Mouse (Mus musculus) intestine, embryonic 15.5 days (tissue): ENCODE measurements at regions not wholly inside any gene's neighbourhood (a gene's known extent, or its start where the extent isn't known, plus 50 kb on each side); places are given as distances from the start of the nearest gene placed in this dataset.

Experiments
- ATAC-seq: fragments of 200-750 bp; cut with Nextera tagmentation; 2 replicates; pipeline ENCODE4 v1.8.0; 2017; ENCODE audit warnings: moderate TSS enrichment, moderate library complexity
- H3K27ac ChIP-seq: fragments of 300-500 bp; sonication (generic); 2 replicates; pipeline ENCODE4 v1.5.1; 2015; ENCODE audit warnings: mild to moderate bottlenecking, inconsistent platforms
- H3K27me3 ChIP-seq: fragments of 300-500 bp; sonication (generic); replicated peaks from 2 replicates; pipeline ENCODE4 v1.6.1; 2015; ENCODE audit warnings: inconsistent platforms
- H3K36me3 ChIP-seq: fragments of 300-500 bp; sonication (generic); 2 replicates; pipeline ENCODE4 v1.6.1; 2015; ENCODE audit warnings: inconsistent platforms
- H3K4me1 ChIP-seq: fragments of 300-500 bp; sonication (generic); replicated peaks from 2 replicates; pipeline ENCODE4 v1.6.1; 2015; ENCODE audit warnings: inconsistent platforms
- H3K4me2 ChIP-seq: fragments of 300-500 bp; sonication (generic); replicated peaks from 2 replicates; pipeline ENCODE4 v1.6.1; 2015; ENCODE audit warnings: mild to moderate bottlenecking, inconsistent platforms
- H3K4me3 ChIP-seq: fragments of 300-500 bp; sonication (generic); replicated peaks from 2 replicates; pipeline ENCODE4 v1.5.1; 2015; ENCODE audit warnings: inconsistent platforms
- H3K9ac ChIP-seq: fragments of 300-500 bp; sonication (generic); 2 replicates; pipeline ENCODE4 v1.6.1; 2015; ENCODE audit warnings: inconsistent platforms
- H3K9me3 ChIP-seq: fragments of 300-500 bp; sonication (generic); 2 replicates; pipeline ENCODE4 v1.6.1; 2016; ENCODE audit warnings: inconsistent platforms
- WGBS: fragments of 180-500 bp; shearing (Covaris S2); methylation state at CpG from one replicate; pipeline ENCODE4 v1.1.7; 2015; 5-methylcytosine and 5-hydroxymethylcytosine counted together

DNA sequence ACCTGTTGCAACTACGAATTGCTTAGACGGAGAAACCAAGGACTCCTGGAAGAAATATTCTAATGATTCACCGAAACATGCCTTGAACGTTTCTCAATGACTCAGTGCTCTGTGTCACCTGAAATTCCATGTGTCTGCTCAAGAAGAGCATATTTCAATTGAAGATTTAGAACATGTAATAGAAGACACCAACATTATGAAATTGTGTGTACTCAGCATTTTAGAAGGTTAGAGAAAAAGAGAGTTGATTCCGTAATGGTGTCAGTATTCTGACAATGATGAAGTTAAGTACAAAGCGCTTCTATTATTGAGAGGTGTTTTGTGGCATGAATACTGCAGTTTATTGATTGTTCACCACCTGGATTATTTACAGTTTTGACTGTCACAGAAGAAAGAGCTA, 159.1 kb upstream of the Gap43 start:
- WGBS = 92% methylated on average over 6 of the region's 6 CpGs

DNA sequence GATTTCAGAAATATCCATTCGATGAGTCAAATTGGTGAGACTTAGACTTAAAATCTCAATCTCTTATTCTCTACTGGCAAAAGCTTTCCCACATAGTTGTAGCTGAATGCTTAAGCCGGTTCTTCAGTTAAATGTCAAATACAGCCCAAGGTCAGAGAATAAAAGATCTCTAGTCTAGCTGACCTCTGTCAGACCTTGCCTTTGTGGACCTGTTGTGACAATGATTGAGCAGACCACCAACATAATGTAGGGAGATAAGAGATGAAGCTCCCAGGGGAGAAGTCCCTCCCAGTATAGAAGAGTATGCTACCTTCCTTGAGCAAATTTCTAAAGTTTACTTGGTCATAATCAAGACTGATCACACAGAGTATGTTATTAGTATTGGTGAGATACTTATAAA, 157.9 kb upstream of the Gap43 start:
- no peak for ATAC-seq
- no peak overlapping the region for H3K4me3 ChIP-seq
- 77% methylated on average over 2 of the region's 2 CpGs for WGBS
- H3K9me3 ChIP-seq = no peaks in the 10 kb centered on the region
- H3K4me1 ChIP-seq = no peaks in the 10 kb centered on the region
- H3K9ac ChIP-seq = no peak overlapping the region
- H3K4me2 ChIP-seq = no peak overlapping the region
- H3K36me3 ChIP-seq = no peaks in the 10 kb centered on the region
- no peaks in the 10 kb centered on the region for H3K27me3 ChIP-seq
- no peak overlapping the region for H3K27ac ChIP-seq

More for the DNA sequence above, 159.1 kb upstream of the Gap43 start:
- ATAC-seq = no peak
- Histone ChIP-seq H3K9me3 (no peaks in the 10 kb centered on the region), H3K36me3 (no peaks in the 10 kb centered on the region), H3K27me3 (no peaks in the 10 kb centered on the region), H3K27ac (no peak overlapping the region), H3K9ac (no peak overlapping the region), H3K4me2 (no peak overlapping the region), H3K4me3 (no peak overlapping the region), H3K4me1 (no peaks in the 10 kb centered on the region)

DNA sequence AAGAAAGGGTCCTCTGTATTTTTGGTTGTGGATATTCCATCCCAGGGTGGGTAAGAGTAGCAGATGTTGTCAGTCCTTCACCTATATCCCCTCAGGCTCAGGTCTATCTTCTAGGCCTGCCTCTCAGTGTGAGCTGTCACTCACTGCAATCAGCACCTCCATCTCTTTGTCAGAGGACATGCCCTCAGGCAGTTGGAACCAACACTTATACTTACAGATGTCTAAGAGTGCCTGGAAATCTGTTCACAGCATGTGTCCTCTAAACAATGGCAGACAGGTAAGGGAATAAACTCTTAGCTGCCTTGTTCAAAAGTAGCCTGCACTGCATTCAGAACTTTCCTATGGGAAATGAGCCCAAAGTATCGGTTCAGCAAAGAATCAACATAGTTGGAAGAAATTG, 153.1 kb upstream of the Gap43 start:
- no peak overlapping the region for H3K27ac ChIP-seq
- no peak for ATAC-seq
- no peaks in the 10 kb centered on the region for H3K4me1 ChIP-seq
- no peak overlapping the region for H3K4me3 ChIP-seq
- H3K4me2 ChIP-seq = no peak overlapping the region
- H3K36me3 ChIP-seq = no peaks in the 10 kb centered on the region
- no peaks in the 10 kb centered on the region for H3K27me3 ChIP-seq
- WGBS = 91% methylated on average over 1 of the region's 1 CpGs
- no peaks in the 10 kb centered on the region for H3K9me3 ChIP-seq
- no peak overlapping the region for H3K9ac ChIP-seq

DNA sequence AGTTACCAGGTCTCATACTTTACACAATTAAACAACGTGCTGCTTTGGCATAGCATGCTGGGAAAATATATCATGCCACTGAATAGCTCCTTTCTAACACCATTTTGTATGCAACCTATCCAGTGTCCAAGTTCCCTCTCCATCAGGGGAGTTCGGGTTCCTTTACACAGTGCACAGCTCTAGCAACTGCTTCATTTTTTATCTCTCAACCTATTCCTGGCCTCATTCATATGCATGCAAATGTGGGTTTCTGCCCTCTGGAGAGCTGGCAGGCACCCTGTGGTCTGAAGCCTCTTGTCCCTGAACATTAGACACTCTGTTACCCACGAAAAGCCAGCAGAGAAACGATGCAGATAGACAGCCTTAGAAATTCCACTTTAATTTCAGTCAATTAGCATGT, 148.3 kb upstream of the Gap43 start:
- 62% methylated on average over 4 of the region's 4 CpGs for WGBS

DNA sequence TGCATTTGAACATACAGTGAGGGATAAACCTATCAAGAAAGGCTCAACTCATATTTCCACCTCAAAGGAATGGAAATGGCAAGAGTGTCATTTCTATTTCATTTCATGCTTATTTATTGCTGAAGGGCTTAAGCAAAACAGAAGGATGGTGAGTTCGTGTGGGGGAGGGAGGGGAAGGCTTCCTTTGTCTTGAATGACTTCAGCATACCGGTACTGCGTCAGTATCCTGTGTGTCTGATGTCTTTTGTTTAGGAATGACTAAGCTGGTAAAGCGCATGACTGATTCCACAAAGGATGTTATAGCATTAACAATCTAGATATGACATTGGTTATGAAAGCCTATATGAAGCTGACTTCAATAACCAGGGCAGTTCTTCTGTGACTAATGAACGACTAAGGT, 139.5 kb upstream of the Gap43 start:
- no peak overlapping the region for H3K4me2 ChIP-seq
- H3K4me1 ChIP-seq = no peaks in the 10 kb centered on the region
- H3K9ac ChIP-seq = no peak overlapping the region
- no peaks in the 10 kb centered on the region for H3K27me3 ChIP-seq
- no peak overlapping the region for H3K4me3 ChIP-seq
- H3K27ac ChIP-seq = no peak overlapping the region
- H3K9me3 ChIP-seq = no peaks in the 10 kb centered on the region
- 68% methylated on average over 5 of the region's 5 CpGs for WGBS
- no peaks in the 10 kb centered on the region for H3K36me3 ChIP-seq
- ATAC-seq = no peak

More for the DNA sequence above, 148.3 kb upstream of the Gap43 start:
- Histone ChIP-seq H3K4me1 (no peaks in the 10 kb centered on the region), H3K9me3 (no peaks in the 10 kb centered on the region), H3K4me3 (no peak overlapping the region), H3K36me3 (no peaks in the 10 kb centered on the region), H3K4me2 (no peak overlapping the region), H3K27ac (no peak overlapping the region), H3K9ac (no peak overlapping the region), H3K27me3 (no peaks in the 10 kb centered on the region)
- no peak for ATAC-seq

DNA sequence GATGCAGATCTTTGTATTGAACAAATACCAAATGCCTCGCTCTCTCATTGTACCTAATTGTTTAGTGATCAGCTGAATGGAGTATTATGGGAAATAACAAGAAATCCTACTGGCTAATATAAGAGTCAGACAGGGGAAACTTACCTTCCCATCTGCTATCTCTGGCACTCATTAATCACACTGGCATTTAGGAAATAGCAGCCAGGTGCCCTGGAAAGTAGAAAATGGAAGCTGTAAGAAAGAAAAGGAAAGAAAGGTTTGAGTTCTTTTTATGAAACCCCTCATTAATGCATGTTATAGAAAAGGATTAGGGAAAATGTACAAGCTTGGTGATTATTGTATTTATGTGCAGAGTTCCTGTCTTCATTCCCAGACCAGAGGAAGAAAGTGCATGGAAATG, 126.5 kb upstream of the Gap43 start:
- Histone ChIP-seq H3K36me3 (no peaks in the 10 kb centered on the region), H3K9ac (no peak overlapping the region), H3K27ac (no peak overlapping the region), H3K4me3 (no peak overlapping the region), H3K27me3 (no peaks in the 10 kb centered on the region), H3K4me2 (no peak overlapping the region), H3K4me1 (no peaks in the 10 kb centered on the region), H3K9me3 (no peaks in the 10 kb centered on the region)
- 94% methylated on average over 1 of the region's 1 CpGs for WGBS
- no peak for ATAC-seq

DNA sequence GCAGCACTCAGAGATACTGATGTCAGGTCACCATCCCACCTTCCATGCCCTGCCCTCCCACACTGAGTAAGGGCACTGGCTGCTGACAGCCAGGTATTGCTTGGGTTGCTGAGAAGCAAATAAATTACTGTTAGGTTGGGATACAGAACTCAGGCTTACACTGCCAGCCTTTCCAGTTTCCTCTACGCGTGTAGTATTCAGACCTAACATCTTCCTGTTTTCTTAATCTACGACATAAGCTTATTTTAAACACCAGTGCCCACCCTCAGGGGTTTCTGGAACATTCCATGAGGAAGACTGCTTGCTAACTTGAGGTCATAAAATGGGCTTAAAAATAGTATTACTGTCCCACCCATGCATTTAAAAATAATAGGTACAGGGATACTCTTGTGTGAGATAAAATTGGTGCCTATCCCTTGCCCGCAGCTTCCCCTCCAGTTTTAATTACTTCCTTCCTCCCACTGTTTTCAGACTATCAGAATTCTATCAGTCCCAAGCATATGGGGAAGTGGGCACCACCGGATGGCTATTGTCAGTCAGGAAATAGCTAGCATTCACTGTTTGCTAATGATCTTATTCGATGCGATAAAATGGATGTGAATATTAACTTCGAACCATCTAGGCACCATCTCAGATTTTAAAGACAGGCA, 116.0 kb upstream of the Gap43 start:
- H3K4me1 ChIP-seq = no peaks in the 10 kb centered on the region
- ATAC-seq = no peak
- H3K27me3 ChIP-seq = no peaks in the 10 kb centered on the region
- no peak overlapping the region for H3K27ac ChIP-seq
- H3K4me3 ChIP-seq = no peak overlapping the region
- WGBS = 71% methylated on average over 8 of the region's 8 CpGs
- H3K4me2 ChIP-seq = no peak overlapping the region
- H3K9me3 ChIP-seq = no peaks in the 10 kb centered on the region
- no peaks in the 10 kb centered on the region for H3K36me3 ChIP-seq
- no peak overlapping the region for H3K9ac ChIP-seq

DNA sequence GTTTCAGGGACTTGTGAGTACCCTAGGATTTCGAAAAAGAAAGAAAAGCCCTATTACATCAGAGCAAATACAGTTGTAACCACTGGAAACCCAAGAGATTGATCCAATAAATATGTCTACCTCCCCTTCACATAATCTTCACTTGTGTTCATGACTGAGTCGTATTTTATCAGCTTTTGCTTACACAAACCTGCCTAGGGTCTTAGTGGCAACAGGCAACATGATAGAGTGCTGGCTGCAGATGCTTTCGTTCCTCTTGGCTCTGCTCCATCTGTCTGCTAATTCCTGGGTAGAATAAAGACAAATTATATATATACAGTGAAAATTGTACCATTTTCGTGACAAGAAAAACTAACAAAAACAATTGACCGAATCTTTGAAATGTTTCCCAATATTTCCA, 112.9 kb upstream of the Gap43 start:
- Histone ChIP-seq H3K27ac (no peak overlapping the region), H3K9ac (no peak overlapping the region), H3K9me3 (no peaks in the 10 kb centered on the region), H3K36me3 (no peaks in the 10 kb centered on the region), H3K27me3 (no peaks in the 10 kb centered on the region), H3K4me3 (no peak overlapping the region), H3K4me2 (no peak overlapping the region), H3K4me1 (no peaks in the 10 kb centered on the region)
- ATAC-seq = no peak
- WGBS = 53% methylated on average over 5 of the region's 5 CpGs

DNA sequence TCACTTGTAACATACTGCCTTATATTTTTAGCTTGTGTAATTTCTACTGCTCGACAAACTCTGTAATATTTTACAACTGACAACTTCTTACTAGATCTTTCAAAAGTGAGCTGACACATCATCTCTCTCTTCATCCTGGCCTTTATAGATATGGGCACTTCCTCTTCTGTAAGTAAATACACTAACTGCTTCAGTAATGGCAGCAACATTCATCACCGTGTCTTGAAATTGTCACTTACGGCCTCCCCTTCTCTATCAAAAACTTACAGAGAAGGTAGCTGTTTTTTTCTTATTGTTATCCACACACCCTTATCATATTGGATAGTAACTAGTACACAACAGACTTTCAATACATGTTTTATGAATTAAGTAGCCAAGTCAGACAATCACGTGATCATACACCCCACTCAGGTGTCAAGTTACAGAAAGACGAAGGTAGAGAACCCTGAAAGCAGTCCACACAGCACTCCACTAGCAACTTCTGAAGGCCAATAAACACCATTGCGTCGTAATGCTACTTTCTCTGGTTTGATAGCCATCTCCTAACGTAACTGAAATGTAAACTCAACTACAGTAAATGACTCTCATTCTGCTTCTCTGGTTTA, 109.5 kb upstream of the Gap43 start:
- Histone ChIP-seq H3K27ac (no peak overlapping the region), H3K9ac (no peak overlapping the region), H3K27me3 (no peaks in the 10 kb centered on the region), H3K4me3 (no peak overlapping the region), H3K4me2 (no peak overlapping the region), H3K36me3 (no peaks in the 10 kb centered on the region), H3K4me1 (no peaks in the 10 kb centered on the region), H3K9me3 (no peaks in the 10 kb centered on the region)
- no peak for ATAC-seq
- 80% methylated on average over 8 of the region's 8 CpGs for WGBS

DNA sequence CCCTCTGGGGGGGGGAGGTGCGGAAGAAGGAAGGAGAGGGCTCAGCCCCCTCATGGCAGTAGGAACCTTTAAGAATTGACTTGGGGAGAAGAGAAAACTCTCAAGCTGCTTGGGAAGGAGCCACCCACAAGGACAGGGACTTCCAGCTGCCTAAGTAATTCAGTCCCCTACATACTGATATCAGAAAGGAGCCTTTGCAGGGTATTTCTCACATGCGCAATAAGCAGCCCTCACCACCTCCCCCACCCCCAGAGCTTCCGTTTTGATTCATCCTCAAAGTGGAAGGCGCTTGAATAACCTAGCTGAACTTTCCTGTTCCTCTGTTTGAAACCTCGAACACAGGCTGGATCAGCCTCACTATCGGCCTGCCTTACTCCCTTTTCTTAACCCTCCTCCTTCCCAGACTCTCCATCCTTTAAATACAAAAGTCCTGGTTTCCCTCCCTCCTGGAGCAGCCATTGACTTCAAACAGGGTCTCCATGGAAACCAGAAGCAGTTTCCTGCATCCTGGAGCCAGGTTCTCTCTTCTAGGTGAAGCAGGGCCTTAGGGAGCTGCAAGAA, 104.5 kb upstream of the Gap43 start:
- Histone ChIP-seq H3K27ac (no peak overlapping the region), H3K4me2 (no peak overlapping the region), H3K27me3 (no peaks in the 10 kb centered on the region), H3K4me1 (no peaks in the 10 kb centered on the region), H3K9me3 (no peaks in the 10 kb centered on the region), H3K4me3 (no peak overlapping the region), H3K36me3 (no peaks in the 10 kb centered on the region), H3K9ac (no peak overlapping the region)
- ATAC-seq = no peak
- 30% methylated on average over 6 of the region's 6 CpGs for WGBS

DNA sequence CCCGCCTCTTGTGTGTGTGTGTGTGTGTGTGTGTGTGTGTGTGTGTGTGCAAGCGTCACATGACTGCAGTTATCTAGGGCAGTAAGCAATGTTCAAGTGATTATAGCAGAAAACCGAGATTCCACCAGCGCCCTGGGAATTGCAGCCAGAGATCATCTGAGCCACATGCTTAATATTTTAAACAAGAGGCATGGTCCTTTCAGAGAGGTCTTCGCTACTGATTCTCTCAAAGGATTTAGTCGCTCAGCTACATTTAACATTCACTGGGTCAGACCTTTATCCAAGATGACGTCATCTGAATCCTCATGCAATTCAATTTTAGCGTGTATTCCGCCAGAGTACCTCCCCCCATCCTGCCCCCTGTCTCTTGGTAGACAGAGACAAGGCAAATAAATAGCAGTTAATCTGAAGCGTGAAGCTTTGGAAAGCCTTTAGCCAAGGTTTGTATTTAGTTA, 104.0 kb upstream of the Gap43 start:
- Histone ChIP-seq H3K27ac (no peak overlapping the region), H3K27me3 (no peaks in the 10 kb centered on the region), H3K4me3 (no peak overlapping the region), H3K36me3 (no peaks in the 10 kb centered on the region), H3K9me3 (no peaks in the 10 kb centered on the region), H3K4me1 (no peaks in the 10 kb centered on the region), H3K4me2 (no peak overlapping the region), H3K9ac (no peak overlapping the region)
- 49% methylated on average over 10 of the region's 10 CpGs for WGBS
- no peak for ATAC-seq

DNA sequence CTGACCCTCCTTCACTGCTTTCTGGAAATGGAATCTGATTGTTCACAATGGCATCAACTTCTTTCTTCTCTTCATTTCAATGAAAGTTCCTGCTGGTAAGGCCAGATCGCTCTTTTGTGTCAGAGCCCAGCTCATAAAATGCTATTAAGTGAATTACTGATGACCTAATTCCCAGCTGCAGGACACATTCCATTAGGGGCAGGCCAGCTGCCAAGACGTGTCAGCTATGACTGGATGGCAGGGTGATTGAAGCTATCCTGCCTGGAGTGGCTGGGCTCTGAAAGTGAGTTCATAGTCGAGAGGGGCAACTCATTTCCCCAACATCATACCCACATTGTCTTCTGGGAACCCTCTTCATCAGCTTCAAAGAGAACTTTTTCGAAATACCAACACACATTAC, 100.4 kb upstream of the Gap43 start:
- Histone ChIP-seq H3K27ac (no peak overlapping the region), H3K4me3 (no peak overlapping the region), H3K9me3 (no peaks in the 10 kb centered on the region), H3K36me3 (no peaks in the 10 kb centered on the region), H3K4me1 (no peaks in the 10 kb centered on the region), H3K27me3 (no peaks in the 10 kb centered on the region), H3K9ac (no peak overlapping the region), H3K4me2 (no peak overlapping the region)
- no peak for ATAC-seq
- 49% methylated on average over 4 of the region's 4 CpGs for WGBS

DNA sequence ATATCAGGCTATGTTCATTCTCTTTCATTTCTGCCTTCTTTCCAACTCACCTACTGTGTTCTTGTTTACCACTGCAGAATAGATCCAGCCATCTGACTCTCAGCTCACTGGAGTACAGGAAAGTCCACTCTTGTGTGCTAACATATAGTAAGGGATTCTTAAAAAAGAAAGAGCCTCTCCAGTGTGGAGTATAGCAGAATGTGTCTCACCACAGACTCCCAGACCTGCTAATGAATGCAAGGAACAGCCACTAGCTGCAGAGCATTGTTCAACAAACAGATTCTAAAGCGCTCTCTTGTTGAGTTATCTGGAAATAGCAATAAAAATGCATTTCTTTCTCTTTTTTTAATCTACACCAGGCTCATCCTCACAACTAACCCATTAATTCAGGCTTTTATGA, 91.1 kb upstream of the Gap43 start:
- no peaks in the 10 kb centered on the region for H3K27me3 ChIP-seq
- 92% methylated on average over 1 of the region's 1 CpGs for WGBS
- no peak overlapping the region for H3K27ac ChIP-seq
- no peak for ATAC-seq
- no peak overlapping the region for H3K4me2 ChIP-seq
- H3K9ac ChIP-seq = no peak overlapping the region
- H3K36me3 ChIP-seq = no peaks in the 10 kb centered on the region
- H3K4me1 ChIP-seq = no peaks in the 10 kb centered on the region
- H3K4me3 ChIP-seq = no peak overlapping the region
- no peaks in the 10 kb centered on the region for H3K9me3 ChIP-seq
